Mouse (Mus musculus) megakaryocyte, embryonic 14.5 days (primary cell): ENCODE data around the gene Kif26b. TPM values are rescaled to one million over a fixed set of nuclear protein-coding genes. Genes with fewer than 3 reads are reported as not detected.

Experiments
- H3K27me3 ChIP-seq: replicated peaks from 2 replicates; pipeline ENCODE3; 2012; ENCODE audit warnings: inconsistent platforms
- H3K36me3 ChIP-seq: replicated peaks from 2 replicates; pipeline ENCODE3; 2012; ENCODE audit warnings: low read length, inconsistent platforms, mixed read lengths
- H3K4me1 ChIP-seq: 2 replicates; pipeline ENCODE4 v1.6.1; 2012; ENCODE audit warnings: inconsistent platforms
- H3K4me3 ChIP-seq: replicated peaks from 2 replicates; pipeline ENCODE3; 2012; ENCODE audit warnings: moderate library complexity, mild to moderate bottlenecking, inconsistent platforms
- H3K9me3 ChIP-seq: 2 replicates; pipeline ENCODE4 v1.6.1; 2012; ENCODE audit warnings: inconsistent platforms
- FLI1 ChIP-seq: IDR thresholded peaks from 2 replicates; pipeline ENCODE4 v1.6.1; 2012; ENCODE audit warnings: low read length, inconsistent platforms, mixed read lengths
- GATA1 ChIP-seq: IDR thresholded peaks from 3 replicates; pipeline ENCODE4 v1.6.1; 2012; ENCODE audit warnings: mixed read lengths, low read length, inconsistent platforms, borderline replicate concordance
- polyA plus RNA-seq: library from polyadenylated mRNA; stranded (reverse); fragments of >175 nt; gene quantifications from 2 replicates; pipeline ENCODE4 v1.2.3, GENCODE M21; 2012; ENCODE audit warnings: low replicate concordance; ENCODE audit not compliant: insufficient read depth

The Kif26b gene
- polyA plus RNA-seq, 1 experiment: not detected

- no peak overlapping the region for H3K4me3 ChIP-seq
- TF ChIP-seq GATA1 (no peak), FLI1 (no peak)
- no peaks in the 10 kb centered on the region for H3K9me3 ChIP-seq
- no peaks in the 10 kb centered on the region for H3K27me3 ChIP-seq
- H3K36me3 ChIP-seq: no peaks in the 10 kb centered on the region
- no peaks in the 10 kb centered on the region for H3K4me1 ChIP-seq
Measured at GRCm38 (mm10) chr1:178646589-178646988, 117.7 kb downstream of the Kif26b start.

GRCm38 (mm10) chr1:178655525-178655924 is 126.6 kb downstream of the Kif26b start:
- Histone ChIP-seq H3K9me3 (no peaks in the 10 kb centered on the region), H3K4me3 (no peak overlapping the region), H3K36me3 (no peaks in the 10 kb centered on the region), H3K27me3 (no peaks in the 10 kb centered on the region), H3K4me1 (no peaks in the 10 kb centered on the region)
- no peak for TF ChIP-seq GATA1
- no peak for TF ChIP-seq FLI1

DNA sequence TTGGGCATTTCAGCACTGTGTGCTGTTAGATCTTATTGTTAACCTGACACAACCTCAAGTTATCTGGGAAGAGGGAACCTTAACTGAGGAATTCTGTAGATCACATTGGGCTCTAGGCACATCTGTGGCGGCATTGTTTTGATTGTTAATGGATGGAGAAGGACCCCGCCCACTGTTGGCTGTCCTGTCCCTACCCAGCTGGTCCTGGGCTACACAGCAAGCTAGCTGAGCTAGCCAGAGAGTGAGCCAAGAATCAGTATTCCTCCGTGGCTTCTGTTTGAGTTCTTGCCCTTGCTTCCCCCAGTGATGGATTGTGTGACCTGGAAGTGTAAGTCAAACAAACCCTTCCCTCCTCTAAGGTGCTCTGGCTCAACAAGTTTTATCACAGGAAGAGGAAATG is 132.1 kb downstream of the Kif26b start:
- Histone ChIP-seq H3K27me3 (no peaks in the 10 kb centered on the region), H3K9me3 (no peaks in the 10 kb centered on the region), H3K4me3 (no peak overlapping the region), H3K4me1 (peaks cover 8% of the 10 kb centered on the region; the same call in 1 of the 2 replicates), H3K36me3 (no peaks in the 10 kb centered on the region)
- TF ChIP-seq GATA1 (no peak), FLI1 (no peak)

- Histone ChIP-seq H3K36me3 (no peaks in the 10 kb centered on the region), H3K4me3 (no peak overlapping the region), H3K4me1 (peaks cover 8% of the 10 kb centered on the region; the same call in 1 of the 2 replicates), H3K27me3 (no peaks in the 10 kb centered on the region), H3K9me3 (no peaks in the 10 kb centered on the region)
- TF ChIP-seq GATA1 (no peak), FLI1 (no peak)
Measured at GRCm38 (mm10) chr1:178661556-178661955, 132.6 kb downstream of the Kif26b start.

DNA sequence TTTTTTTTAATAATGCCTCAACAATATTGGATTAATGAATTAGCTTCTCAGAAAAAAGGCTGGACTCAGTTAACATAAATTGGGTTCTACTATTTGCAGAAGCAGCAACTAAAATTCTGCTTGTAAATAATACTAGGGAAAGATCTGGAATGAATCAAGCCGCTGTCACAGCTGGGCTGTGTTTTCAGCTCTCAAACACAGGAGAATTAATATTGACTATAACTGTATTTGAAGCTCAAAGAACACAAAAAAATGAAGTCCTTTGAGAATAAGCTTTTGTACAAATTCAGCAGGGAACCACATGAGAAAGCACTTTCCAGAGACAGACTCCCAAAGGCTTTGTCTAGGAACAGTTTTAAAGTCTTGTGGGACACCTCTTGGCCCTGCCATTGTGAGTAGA is 134.6 kb downstream of the Kif26b start:
- H3K36me3 ChIP-seq: no peaks in the 10 kb centered on the region
- H3K27me3 ChIP-seq: no peaks in the 10 kb centered on the region
- no peaks in the 10 kb centered on the region for H3K9me3 ChIP-seq
- no peak for TF ChIP-seq GATA1
- TF ChIP-seq FLI1: no peak
- no peak overlapping the region for H3K4me3 ChIP-seq
- H3K4me1 ChIP-seq: peaks cover 8% of the 10 kb centered on the region; the same call in 1 of the 2 replicates

DNA sequence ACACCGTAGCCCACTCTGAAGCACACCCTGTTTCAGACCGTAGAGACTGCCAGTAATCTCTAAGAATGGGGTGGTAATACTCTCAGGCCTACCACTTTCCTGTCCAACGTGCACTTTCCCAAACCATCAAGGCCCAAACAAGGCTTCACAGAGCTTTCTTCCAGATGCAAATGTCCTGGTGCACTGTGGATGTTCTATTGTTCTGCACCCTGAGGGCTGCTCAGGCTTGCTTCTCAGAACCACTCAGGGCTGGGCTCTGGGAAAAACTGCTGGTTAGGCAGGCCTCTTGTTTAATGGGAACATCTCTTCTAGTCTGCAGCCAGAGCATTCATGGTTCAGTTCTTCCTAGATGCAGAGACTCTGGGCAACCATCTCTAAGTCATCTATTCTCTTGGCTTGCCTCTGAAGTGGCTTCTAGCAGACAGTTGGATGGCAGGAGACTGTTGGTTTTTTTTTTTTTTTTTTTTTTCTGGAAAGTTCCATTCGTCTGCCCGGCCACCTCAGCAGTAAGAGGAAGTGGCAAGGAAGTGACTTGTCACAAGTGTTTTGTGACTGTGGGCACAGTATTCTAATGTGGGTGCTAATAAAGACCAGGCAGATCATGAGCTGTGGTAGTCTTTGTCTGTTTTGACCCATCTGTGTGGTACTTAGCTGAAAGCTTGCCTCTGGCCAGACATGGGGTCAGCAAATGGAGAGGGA is 135.5 kb downstream of the Kif26b start:
- no peaks in the 10 kb centered on the region for H3K36me3 ChIP-seq
- TF ChIP-seq FLI1 (no peak), GATA1 (no peak)
- H3K4me1 ChIP-seq: peaks cover 8% of the 10 kb centered on the region; the same call in 1 of the 2 replicates
- no peaks in the 10 kb centered on the region for H3K27me3 ChIP-seq
- no peak overlapping the region for H3K4me3 ChIP-seq
- no peaks in the 10 kb centered on the region for H3K9me3 ChIP-seq

DNA sequence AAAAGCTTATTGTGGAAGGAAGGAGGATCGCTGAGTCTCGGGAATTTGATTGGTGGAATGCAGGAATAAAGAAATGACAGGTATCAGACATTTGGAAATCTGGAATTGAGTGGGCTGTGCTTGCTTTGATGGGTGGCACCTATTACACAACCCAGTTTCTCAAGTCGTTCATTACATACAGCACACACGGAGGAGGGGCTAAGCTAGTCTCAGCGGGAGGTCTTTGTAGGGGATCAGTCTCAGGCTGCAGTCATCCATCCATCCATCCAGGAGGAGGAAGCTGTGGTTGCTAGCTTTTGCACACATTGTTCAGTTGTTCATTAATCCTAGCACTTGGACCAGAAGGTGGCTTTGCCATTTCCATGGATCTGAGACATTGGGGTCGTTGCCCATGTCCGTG is 137.6 kb downstream of the Kif26b start:
- H3K27me3 ChIP-seq: peaks cover 2% of the 10 kb centered on the region
- no peak for TF ChIP-seq FLI1
- TF ChIP-seq GATA1: no peak
- no peak overlapping the region for H3K4me3 ChIP-seq
- H3K36me3 ChIP-seq: no peaks in the 10 kb centered on the region
- H3K9me3 ChIP-seq: no peaks in the 10 kb centered on the region
- peaks cover 8% of the 10 kb centered on the region; the same call in 1 of the 2 replicates for H3K4me1 ChIP-seq

- TF ChIP-seq FLI1 (no peak), GATA1 (no peak)
- no peaks in the 10 kb centered on the region for H3K36me3 ChIP-seq
Measured at GRCm38 (mm10) chr1:178667808-178668207, 138.9 kb downstream of the Kif26b start.

GRCm38 (mm10) chr1:178668907-178669306 is 140.0 kb downstream of the Kif26b start:
- no peak overlapping the region for H3K4me3 ChIP-seq
- H3K36me3 ChIP-seq: no peaks in the 10 kb centered on the region
- H3K4me1 ChIP-seq: peaks cover 8% of the 10 kb centered on the region; the same call in 1 of the 2 replicates
- H3K27me3 ChIP-seq: peaks cover 2% of the 10 kb centered on the region
- TF ChIP-seq FLI1 (no peak), GATA1 (no peak)
- H3K9me3 ChIP-seq: no peaks in the 10 kb centered on the region

More at GRCm38 (mm10) chr1:178667808-178668207, 138.9 kb downstream of the Kif26b start:
- Histone ChIP-seq H3K4me1 (peaks cover 8% of the 10 kb centered on the region; the same call in 1 of the 2 replicates), H3K4me3 (no peak overlapping the region), H3K9me3 (no peaks in the 10 kb centered on the region), H3K27me3 (peaks cover 2% of the 10 kb centered on the region)

DNA sequence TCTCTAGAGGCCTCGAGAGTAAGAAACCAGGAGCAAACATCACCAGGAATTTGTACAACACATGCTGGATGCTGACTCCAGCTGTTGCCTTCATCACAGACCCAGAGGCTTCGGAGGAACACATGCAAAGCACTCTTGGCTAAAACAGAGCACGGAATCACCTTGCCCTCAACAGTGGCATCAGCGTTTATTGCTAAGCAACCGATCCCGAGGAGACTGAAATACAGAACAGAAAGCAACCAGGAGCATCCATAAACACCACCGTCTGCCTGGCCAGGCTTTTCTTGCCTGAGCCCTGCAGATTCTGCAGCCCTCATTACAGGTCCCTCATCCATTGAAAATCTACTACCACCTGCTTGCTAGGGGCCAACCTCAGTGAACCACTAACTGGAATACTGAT is 144.1 kb downstream of the Kif26b start:
- no peaks in the 10 kb centered on the region for H3K36me3 ChIP-seq
- TF ChIP-seq GATA1 (no peak), FLI1 (no peak)
- H3K9me3 ChIP-seq: no peaks in the 10 kb centered on the region

GRCm38 (mm10) chr1:178673506-178673905 is 144.6 kb downstream of the Kif26b start:
- Histone ChIP-seq H3K9me3 (no peaks in the 10 kb centered on the region), H3K4me3 (no peak overlapping the region), H3K36me3 (no peaks in the 10 kb centered on the region), H3K4me1 (no peaks in the 10 kb centered on the region), H3K27me3 (peaks cover 2% of the 10 kb centered on the region)
- TF ChIP-seq GATA1 (no peak), FLI1 (no peak)

More for the DNA sequence above, 144.1 kb downstream of the Kif26b start:
- Histone ChIP-seq H3K4me1 (no peaks in the 10 kb centered on the region), H3K27me3 (peaks cover 2% of the 10 kb centered on the region), H3K4me3 (no peak overlapping the region)
